Mouse (Mus musculus) thymus, postnatal 10 days (tissue): ENCODE data around the gene Polr3h.
"Not testable (repeated sequence)": the region's sequence is repeated elsewhere in the genome, so short reads cannot be mapped to it uniquely, and the experiment has no call there.

Source experiments
- DNase-seq, 2 experiments: peaks; one replicate each; pipeline ENCODE4 v3.0.0; 2021; ENCODE audit warnings: low spot score in 2 of 2

Gene Polr3h

GRCm38 (mm10) chr15:81925760-81926445 lies at the start of gene Polr3h:
TSS of gene Polr3h (minus strand) at chr15:81926240.
- peak; percentile 97 for DNase-seq

GRCm38 (mm10) chr15:81975156-81975555 lies 49.1 kb upstream of the Polr3h start:
- not testable (repeated sequence) for DNase-seq

GRCm38 (mm10) chr15:81970498-81970897 lies 44.5 kb upstream of the Polr3h start:
- DNase-seq: not testable (repeated sequence)

- not testable (repeated sequence) for DNase-seq
These were observed 43.6 kb upstream of the Polr3h start for GRCm38 (mm10) chr15:81969635-81970034.

- DNase-seq: no peak
These were observed 43.1 kb upstream of the Polr3h start for GRCm38 (mm10) chr15:81969173-81969572.

- DNase-seq: no peak
These were observed 42.4 kb upstream of the Polr3h start for GRCm38 (mm10) chr15:81968447-81968846.

- DNase-seq: no peak
These were observed 41.8 kb upstream of the Polr3h start for GRCm38 (mm10) chr15:81967821-81968220.

- no peak for DNase-seq
These were observed 40.2 kb upstream of the Polr3h start for GRCm38 (mm10) chr15:81966062-81966829.

GRCm38 (mm10) chr15:81964980-81965545 lies 39.0 kb upstream of the Polr3h start:
- DNase-seq: no peak

GRCm38 (mm10) chr15:81964262-81964661 lies 38.2 kb upstream of the Polr3h start:
- DNase-seq: no peak

GRCm38 (mm10) chr15:81961078-81961451 lies 35.0 kb upstream of the Polr3h start:
- DNase-seq: no peak

- DNase-seq: peak; percentile 99 to 100
These were observed 34.4 kb upstream of the Polr3h start, which contains the start of gene Pmm1 for GRCm38 (mm10) chr15:81960171-81961077. TSS of gene Pmm1 (minus strand) at chr15:81960930.

- no peak for DNase-seq
These were observed 32.9 kb upstream of the Polr3h start for GRCm38 (mm10) chr15:81958906-81959305.

- no peak for DNase-seq
These were observed 31.6 kb upstream of the Polr3h start for GRCm38 (mm10) chr15:81957598-81957997.

- peak; percentile 31 to 71 for DNase-seq
These were observed 30.4 kb upstream of the Polr3h start for GRCm38 (mm10) chr15:81956457-81956856.

GRCm38 (mm10) chr15:81955414-81955813 lies 29.4 kb upstream of the Polr3h start:
- no peak for DNase-seq

- DNase-seq: no peak
These were observed 28.7 kb upstream of the Polr3h start for GRCm38 (mm10) chr15:81954716-81955115.

GRCm38 (mm10) chr15:81954151-81954583 lies 28.1 kb upstream of the Polr3h start:
- no peak for DNase-seq

GRCm38 (mm10) chr15:81952310-81952709 lies 26.3 kb upstream of the Polr3h start:
- no peak for DNase-seq

GRCm38 (mm10) chr15:81951159-81951558 lies 25.1 kb upstream of the Polr3h start:
- no peak for DNase-seq

- DNase-seq: no peak
These were observed 24.7 kb upstream of the Polr3h start for GRCm38 (mm10) chr15:81950716-81951115.
